Mouse (Mus musculus): Measurements from ENCODE around the gene Rps6kl1. TPM values are rescaled to one million over a fixed set of nuclear protein-coding genes. Genes with fewer than 3 reads are reported as not detected.

The Rps6kl1 gene
- polyA plus RNA-seq, 1 experiment from 2014 or later: 1.2 TPM

Other genes with a start within 250 kb of the Rps6kl1 start
- gene Fcf1, start 180.4 kb downstream of the Rps6kl1 start, polyA plus RNA-seq (2016; fragmentation: Nextera tagmentation; extraction: Ambion mirVana): 79.4 and 80.3 TPM in 2 replicates
- gene Arel1, start 180.4 kb downstream of the Rps6kl1 start, polyA plus RNA-seq (2016; fragmentation: Nextera tagmentation; extraction: Ambion mirVana): 14.4 and 15.4 TPM in 2 replicates
- gene Ylpm1, start 154.9 kb downstream of the Rps6kl1 start, polyA plus RNA-seq (2016; fragmentation: Nextera tagmentation; extraction: Ambion mirVana): 21.1 and 24.3 TPM in 2 replicates
- gene Prox2, start 40.5 kb downstream of the Rps6kl1 start, polyA plus RNA-seq (2016; fragmentation: Nextera tagmentation; extraction: Ambion mirVana): 1.1 and 2.8 TPM in 2 replicates
- 197 and 203 TPM in 2 replicates for gene Dlst, start 40.4 kb downstream of the Rps6kl1 start, polyA plus RNA-seq (2016; fragmentation: Nextera tagmentation; extraction: Ambion mirVana)
- 8.3 TPM in 2 replicates for gene Pgf, start 26.5 kb upstream of the Rps6kl1 start, polyA plus RNA-seq (2016; fragmentation: Nextera tagmentation; extraction: Ambion mirVana)
- gene Eif2b2, start 68.2 kb upstream of the Rps6kl1 start, polyA plus RNA-seq (2016; fragmentation: Nextera tagmentation; extraction: Ambion mirVana): 49.0 and 51.3 TPM in 2 replicates
- 7.3 and 7.9 TPM in 2 replicates for gene Mlh3, start 119.3 kb upstream of the Rps6kl1 start, polyA plus RNA-seq (2016; fragmentation: Nextera tagmentation; extraction: Ambion mirVana)
- gene Acyp1, start 137.2 kb upstream of the Rps6kl1 start, polyA plus RNA-seq (2016; fragmentation: Nextera tagmentation; extraction: Ambion mirVana): 70.0 and 75.1 TPM in 2 replicates
- gene Zc2hc1c, start 137.3 kb upstream of the Rps6kl1 start, polyA plus RNA-seq (2016; fragmentation: Nextera tagmentation; extraction: Ambion mirVana): 0.81 and 0.96 TPM in 2 replicates
- 33.8 and 33.9 TPM in 2 replicates for gene Nek9, start 188.1 kb upstream of the Rps6kl1 start, polyA plus RNA-seq (2016; fragmentation: Nextera tagmentation; extraction: Ambion mirVana)
- 319 and 324 TPM in 2 replicates for gene Tmed10, start 223.6 kb upstream of the Rps6kl1 start, polyA plus RNA-seq (2016; fragmentation: Nextera tagmentation; extraction: Ambion mirVana)

Data from heart, embryonic 12.5 days (tissue).